Mouse (Mus musculus): Measurements from ENCODE around the gene Rgs12. TPM values are rescaled to one million over a fixed set of nuclear protein-coding genes. Genes with fewer than 3 reads are reported as not detected.

The Rgs12 gene
- total RNA-seq, 1 experiment = 17.0 TPM

DNA sequence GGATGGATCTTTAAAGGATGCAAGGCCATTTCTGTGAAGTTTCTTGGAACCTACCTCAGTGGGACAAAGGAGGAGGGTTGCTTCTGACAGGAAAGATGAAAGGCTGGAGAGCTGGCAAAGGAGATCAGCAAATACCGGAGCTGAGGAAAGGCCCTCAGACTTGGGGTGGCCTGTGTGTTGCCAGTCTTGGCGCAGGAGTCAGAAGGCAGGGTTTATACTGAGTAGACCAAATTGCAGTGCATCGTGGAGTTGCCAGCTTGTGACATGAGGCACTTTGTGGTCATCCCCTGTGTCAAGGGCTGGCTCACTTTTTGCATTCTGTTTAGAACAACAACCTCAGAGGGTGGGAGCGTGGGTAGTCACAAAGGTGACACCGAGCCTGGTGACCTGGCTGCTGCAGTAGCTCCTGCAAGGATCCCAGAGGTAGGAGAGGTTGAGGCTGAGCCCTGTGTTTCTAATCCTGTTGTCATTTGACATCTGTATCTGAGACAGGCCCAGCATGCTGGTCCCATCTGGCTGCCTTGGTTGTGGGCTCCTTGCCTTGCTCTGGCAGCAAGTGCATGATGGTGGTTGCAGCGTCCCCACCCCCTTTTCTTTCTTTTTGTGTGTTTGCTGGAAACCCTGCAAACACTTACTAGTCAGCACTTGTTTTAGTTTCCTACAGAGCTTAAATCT, 1.4 kb downstream of the Rgs12 start:
- no peak overlapping the region for H3K4me3 ChIP-seq (ENCODE audit: insufficient read depth in 1 of 2, low read depth in 1 of 2, low read length in 2 of 2, poor library complexity in 1 of 2, severe bottlenecking in 1 of 2)
- no peaks in the 10 kb centered on the region for H3K9me3 ChIP-seq (ENCODE audit: control insufficient read depth, insufficient read depth, low read depth, low read length)
- H3K9ac ChIP-seq (ENCODE audit: insufficient read depth, low read depth, low read length, poor library complexity, severe bottlenecking) = no peak overlapping the region
- in situ Hi-C loops (cut with MboI; ENCODE audit: low sequenced_read_pairs in 2 of 2, unreplicated experiment in 2 of 2) = no loop called here
- DNase-seq (ENCODE audit: low read depth, low spot score) = no peak
- TF ChIP-seq CHD2 (IDR thresholded peaks at IDR 0.05; ENCODE audit: low read depth, low read length) (no peak), MAFK (IDR thresholded peaks at IDR 0.05; ENCODE audit: insufficient read depth, low read depth, low read length) (no peak)
- no peak overlapping the region for H3K27ac ChIP-seq (ENCODE audit: insufficient read depth, low read depth, low read length, poor library complexity, severe bottlenecking)
- no peaks in the 10 kb centered on the region for H3K36me3 ChIP-seq (ENCODE audit: control insufficient read depth, insufficient read depth, low read length, poor library complexity, severe bottlenecking)
- H3K4me1 ChIP-seq (ENCODE audit: control insufficient read depth in 2 of 2, insufficient read depth in 2 of 2, low read length in 2 of 2, poor library complexity in 1 of 2) = no peaks in the 10 kb centered on the region; a peak in 1 of 4 replicates

DNA sequence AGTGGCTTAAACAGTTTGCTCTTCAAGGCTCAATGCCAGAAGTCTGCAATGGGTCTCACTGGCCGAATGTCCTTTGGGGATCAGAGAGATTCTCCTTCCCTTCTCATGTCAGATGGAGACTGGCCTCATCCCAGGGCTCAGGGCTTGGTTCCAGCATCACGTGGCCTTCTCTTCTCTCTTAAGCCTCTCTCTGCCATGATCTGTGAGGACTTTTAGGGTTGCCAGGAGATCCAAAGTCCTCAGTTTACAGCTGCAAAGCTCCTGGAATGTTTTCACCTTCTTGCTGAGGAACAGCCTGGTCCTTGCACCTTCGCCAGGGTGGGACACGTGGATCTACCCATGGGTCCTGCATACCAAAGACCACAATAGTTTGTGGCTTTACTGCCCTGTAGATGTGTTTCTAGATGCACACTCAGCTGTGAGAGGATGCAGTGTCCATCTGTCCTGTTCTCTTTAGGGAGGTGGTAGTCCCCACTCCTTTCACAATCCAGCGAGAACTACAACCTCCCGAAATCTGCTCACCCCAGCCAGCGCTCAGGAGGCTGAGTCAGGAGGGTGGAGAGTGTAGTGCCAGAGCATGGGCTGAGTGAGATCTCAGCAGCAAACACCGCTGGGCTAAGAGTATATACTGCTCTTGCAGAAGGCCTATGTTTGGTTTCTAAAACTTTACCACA, 2.1 kb downstream of the Rgs12 start:
- H3K27ac ChIP-seq (ENCODE audit: insufficient read depth, low read depth, low read length, poor library complexity, severe bottlenecking) = no peak overlapping the region
- no peaks in the 10 kb centered on the region for H3K36me3 ChIP-seq (ENCODE audit: control insufficient read depth, insufficient read depth, low read length, poor library complexity, severe bottlenecking)
- H3K4me1 ChIP-seq (ENCODE audit: control insufficient read depth in 2 of 2, insufficient read depth in 2 of 2, low read length in 2 of 2, poor library complexity in 1 of 2) = no peaks in the 10 kb centered on the region; a peak in 1 of 4 replicates
- no peak for DNase-seq (ENCODE audit: low read depth, low spot score)
- TF ChIP-seq HCFC1 (IDR thresholded peaks at IDR 0.05; ENCODE audit: borderline replicate concordance, insufficient read depth, low read length) = no peak
- no peak for TF ChIP-seq CHD2 (IDR thresholded peaks at IDR 0.05; ENCODE audit: low read depth, low read length)
- no peak for TF ChIP-seq ZC3H11A (IDR thresholded peaks at IDR 0.05; ENCODE audit: borderline replicate concordance, low read depth, low read length)
- no peak for TF ChIP-seq ZNF384 (IDR thresholded peaks at IDR 0.05; ENCODE audit: low read depth, low read length)
- no peak for TF ChIP-seq MAFK (IDR thresholded peaks at IDR 0.05; ENCODE audit: insufficient read depth, low read depth, low read length)
- in situ Hi-C loops (cut with MboI; ENCODE audit: low sequenced_read_pairs in 2 of 2, unreplicated experiment in 2 of 2) = no loop called here
- H3K9ac ChIP-seq (ENCODE audit: insufficient read depth, low read depth, low read length, poor library complexity, severe bottlenecking) = no peak overlapping the region
- no peak overlapping the region for H3K4me3 ChIP-seq (ENCODE audit: insufficient read depth in 1 of 2, low read depth in 1 of 2, low read length in 2 of 2, poor library complexity in 1 of 2, severe bottlenecking in 1 of 2)
- H3K9me3 ChIP-seq (ENCODE audit: control insufficient read depth, insufficient read depth, low read depth, low read length) = no peaks in the 10 kb centered on the region

DNA sequence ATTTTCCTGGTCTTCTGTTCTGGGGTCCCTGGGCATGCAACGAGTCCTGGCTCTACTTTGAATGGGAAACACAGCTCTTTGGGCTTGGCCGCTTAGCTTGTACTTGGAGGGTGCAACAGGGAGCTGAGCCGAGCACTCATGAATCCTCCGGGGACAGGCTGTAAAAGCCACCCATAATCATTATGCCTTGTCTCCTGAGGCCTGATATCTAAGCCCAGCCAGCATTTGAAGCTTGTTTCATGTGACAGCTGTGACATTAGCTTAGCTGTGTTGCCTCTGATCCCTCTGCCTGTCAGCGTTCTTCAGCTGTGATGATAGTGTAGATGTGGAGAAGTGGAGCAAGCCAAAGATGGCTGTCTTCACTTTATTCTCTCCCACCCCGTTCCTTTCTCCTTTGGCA, 5.3 kb downstream of the Rgs12 start:
- H3K27ac ChIP-seq (ENCODE audit: insufficient read depth, low read depth, low read length, poor library complexity, severe bottlenecking) = no peak overlapping the region

DNA sequence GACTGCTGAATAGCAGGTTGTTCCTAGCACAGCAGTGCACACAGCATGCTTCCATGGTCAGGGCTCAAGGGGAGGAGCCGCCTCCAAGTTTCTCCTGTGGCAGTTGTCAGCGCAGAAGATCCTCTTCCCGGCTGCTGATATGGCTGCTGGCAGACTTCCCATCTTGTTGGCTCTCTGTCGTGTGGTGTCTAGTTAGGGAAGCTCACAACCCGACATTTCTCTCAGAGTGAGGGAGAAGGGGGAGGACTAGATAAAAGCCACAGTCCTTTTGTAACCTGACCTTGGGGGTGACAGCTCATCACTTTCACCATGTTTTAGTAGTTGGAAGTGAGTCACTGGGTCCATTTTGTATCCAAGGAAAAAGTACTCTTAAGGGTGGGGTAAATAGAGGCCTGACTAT, 6.4 kb downstream of the Rgs12 start:
- H3K27ac ChIP-seq (ENCODE audit: insufficient read depth, low read depth, low read length, poor library complexity, severe bottlenecking) = no peak overlapping the region
- DNase-seq (ENCODE audit: low read depth, low spot score) = no peak
- no peak overlapping the region for H3K9ac ChIP-seq (ENCODE audit: insufficient read depth, low read depth, low read length, poor library complexity, severe bottlenecking)
- in situ Hi-C loops (cut with MboI; ENCODE audit: low sequenced_read_pairs in 2 of 2, unreplicated experiment in 2 of 2) = no loop called here
- H3K4me3 ChIP-seq (ENCODE audit: insufficient read depth in 1 of 2, low read depth in 1 of 2, low read length in 2 of 2, poor library complexity in 1 of 2, severe bottlenecking in 1 of 2) = no peak overlapping the region
- H3K9me3 ChIP-seq (ENCODE audit: control insufficient read depth, insufficient read depth, low read depth, low read length) = no peaks in the 10 kb centered on the region
- no peaks in the 10 kb centered on the region for H3K36me3 ChIP-seq (ENCODE audit: control insufficient read depth, insufficient read depth, low read length, poor library complexity, severe bottlenecking)
- no peak for TF ChIP-seq CHD2 (IDR thresholded peaks at IDR 0.05; ENCODE audit: low read depth, low read length)
- H3K4me1 ChIP-seq (ENCODE audit: control insufficient read depth in 2 of 2, insufficient read depth in 2 of 2, low read length in 2 of 2, poor library complexity in 1 of 2) = no peaks in the 10 kb centered on the region

More for the DNA sequence above, 5.3 kb downstream of the Rgs12 start:
- H3K4me3 ChIP-seq (ENCODE audit: insufficient read depth in 1 of 2, low read depth in 1 of 2, low read length in 2 of 2, poor library complexity in 1 of 2, severe bottlenecking in 1 of 2) = no peak overlapping the region
- no peaks in the 10 kb centered on the region for H3K4me1 ChIP-seq (ENCODE audit: control insufficient read depth in 2 of 2, insufficient read depth in 2 of 2, low read length in 2 of 2, poor library complexity in 1 of 2)
- TF ChIP-seq CHD2 (IDR thresholded peaks at IDR 0.05; ENCODE audit: low read depth, low read length) (no peak), MAFK (IDR thresholded peaks at IDR 0.05; ENCODE audit: insufficient read depth, low read depth, low read length) (no peak), ZC3H11A (IDR thresholded peaks at IDR 0.05; ENCODE audit: borderline replicate concordance, low read depth, low read length) (no peak), HCFC1 (IDR thresholded peaks at IDR 0.05; ENCODE audit: borderline replicate concordance, insufficient read depth, low read length) (no peak), ZNF384 (IDR thresholded peaks at IDR 0.05; ENCODE audit: low read depth, low read length) (no peak)
- in situ Hi-C loops (cut with MboI; ENCODE audit: low sequenced_read_pairs in 2 of 2, unreplicated experiment in 2 of 2) = no loop called here
- no peak overlapping the region for H3K9ac ChIP-seq (ENCODE audit: insufficient read depth, low read depth, low read length, poor library complexity, severe bottlenecking)
- H3K9me3 ChIP-seq (ENCODE audit: control insufficient read depth, insufficient read depth, low read depth, low read length) = no peaks in the 10 kb centered on the region
- no peak for DNase-seq (ENCODE audit: low read depth, low spot score)
- H3K36me3 ChIP-seq (ENCODE audit: control insufficient read depth, insufficient read depth, low read length, poor library complexity, severe bottlenecking) = no peaks in the 10 kb centered on the region

DNA sequence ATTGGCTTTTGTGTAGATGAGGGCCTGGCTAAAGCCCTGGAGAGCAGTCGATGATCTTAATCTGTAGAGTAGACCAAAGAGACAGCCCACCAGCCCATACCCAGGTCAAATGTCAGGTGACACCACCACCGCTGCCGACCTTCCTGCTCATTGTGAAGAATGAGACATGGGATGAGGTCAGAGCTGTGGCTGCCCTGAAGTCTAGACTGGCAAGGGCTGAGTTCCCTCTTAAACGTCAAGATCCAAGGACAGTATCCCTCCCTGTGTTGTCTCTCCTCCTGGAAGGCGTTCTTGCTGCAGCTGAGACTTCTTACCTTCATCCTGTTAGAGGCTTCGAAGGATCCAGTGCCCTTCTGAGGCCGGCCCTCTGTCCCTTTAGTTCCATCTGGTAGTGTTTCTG, 6.9 kb downstream of the Rgs12 start:
- Histone ChIP-seq H3K4me1 (ENCODE audit: control insufficient read depth in 2 of 2, insufficient read depth in 2 of 2, low read length in 2 of 2, poor library complexity in 1 of 2) (no peaks in the 10 kb centered on the region), H3K27ac (ENCODE audit: insufficient read depth, low read depth, low read length, poor library complexity, severe bottlenecking) (no peak overlapping the region), H3K9ac (ENCODE audit: insufficient read depth, low read depth, low read length, poor library complexity, severe bottlenecking) (no peak overlapping the region), H3K9me3 (ENCODE audit: control insufficient read depth, insufficient read depth, low read depth, low read length) (no peaks in the 10 kb centered on the region), H3K36me3 (ENCODE audit: control insufficient read depth, insufficient read depth, low read length, poor library complexity, severe bottlenecking) (no peaks in the 10 kb centered on the region), H3K4me3 (ENCODE audit: insufficient read depth in 1 of 2, low read depth in 1 of 2, low read length in 2 of 2, poor library complexity in 1 of 2, severe bottlenecking in 1 of 2) (no peak overlapping the region)
- TF ChIP-seq CHD2 (IDR thresholded peaks at IDR 0.05; ENCODE audit: low read depth, low read length) (no peak), ZC3H11A (IDR thresholded peaks at IDR 0.05; ENCODE audit: borderline replicate concordance, low read depth, low read length) (no peak), ZNF384 (IDR thresholded peaks at IDR 0.05; ENCODE audit: low read depth, low read length) (no peak)
- no peak for DNase-seq (ENCODE audit: low read depth, low spot score)
- in situ Hi-C loops (cut with MboI; ENCODE audit: low sequenced_read_pairs in 2 of 2, unreplicated experiment in 2 of 2) = no loop called here
